Mouse (Mus musculus): Measurements from ENCODE around the gene Casq2.

Gene Casq2

DNA sequence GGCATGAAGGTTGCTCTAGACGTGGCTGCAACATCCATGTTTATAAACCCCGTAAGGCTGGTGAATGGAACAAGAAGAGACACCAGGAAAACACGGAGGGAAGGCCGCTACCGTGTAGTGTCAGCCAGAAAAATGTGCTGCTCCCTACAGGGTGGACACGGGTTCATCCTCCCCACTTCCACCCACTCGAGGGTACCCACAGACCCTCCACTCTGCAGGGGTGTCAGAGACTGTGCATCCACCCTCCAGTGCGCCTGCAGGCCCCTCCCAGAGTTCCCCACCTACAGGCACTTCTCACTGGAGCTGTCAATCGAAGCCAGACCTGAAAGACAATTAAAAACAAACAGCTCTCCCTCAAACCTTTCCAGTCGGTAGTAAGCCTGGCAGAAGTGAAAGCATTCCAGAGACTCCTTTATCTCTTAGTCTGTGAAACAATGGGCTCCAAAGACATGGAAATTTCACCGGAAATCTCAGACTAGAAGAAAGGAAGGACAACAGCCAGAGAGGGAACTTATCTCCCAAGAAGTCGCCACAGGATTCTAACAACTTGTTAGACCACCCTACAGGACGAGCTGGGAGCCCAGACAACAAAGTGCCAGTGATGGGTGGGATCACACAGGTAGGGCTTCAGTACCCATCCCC lies 2.5 kb upstream of the Casq2 start:
- DNase-seq = no peak

DNA sequence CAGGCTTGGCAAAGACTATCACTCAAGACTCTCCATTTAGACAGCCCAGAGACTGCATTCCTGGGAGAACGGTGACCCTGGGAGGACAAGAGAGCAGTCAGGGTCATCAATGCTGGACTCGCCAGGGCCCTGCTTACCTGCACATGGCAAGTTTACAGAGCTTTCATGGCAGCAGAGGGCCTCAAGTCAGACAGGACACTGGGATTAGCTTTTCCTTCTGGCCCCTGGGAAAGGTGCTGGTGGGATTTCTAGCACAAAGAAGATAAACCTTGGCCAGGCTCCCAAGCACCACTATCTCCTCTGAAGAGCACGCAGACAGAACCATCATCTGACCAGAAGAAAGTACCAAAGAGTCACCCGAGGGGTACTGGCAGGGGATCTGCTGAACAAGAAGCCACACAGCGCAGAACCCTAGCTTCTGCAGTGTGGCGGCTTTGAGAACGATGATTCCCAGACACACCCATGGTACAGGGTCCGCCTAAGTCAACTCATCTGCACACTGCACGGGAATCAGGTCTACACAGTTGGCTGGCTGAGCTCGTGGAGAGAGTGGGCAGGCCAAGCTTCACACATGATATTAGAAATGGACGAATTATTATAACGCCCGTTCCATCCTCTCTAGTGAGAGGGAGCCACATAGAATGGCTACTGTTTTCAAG lies 1.3 kb upstream of the Casq2 start:
- DNase-seq = no peak

DNA sequence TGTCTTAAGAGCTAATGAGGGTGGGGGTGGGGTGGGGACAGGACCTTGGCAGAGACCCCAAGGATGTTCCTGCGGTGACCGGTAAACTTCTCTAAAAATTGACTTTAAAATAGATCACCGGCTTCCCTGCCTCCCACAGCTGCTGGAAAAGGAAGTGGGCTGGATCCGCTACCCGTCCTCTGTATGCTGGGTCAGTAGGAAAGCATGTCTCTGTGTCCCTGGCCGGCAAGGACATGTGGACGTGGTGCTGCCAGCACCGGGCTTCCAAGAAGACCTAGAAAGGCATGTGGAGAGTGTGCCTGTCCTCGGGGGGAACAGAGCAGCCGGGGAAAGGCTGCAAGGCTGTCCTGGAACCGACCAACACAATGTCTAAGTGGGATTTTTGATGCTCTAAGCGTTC lies 496 bp upstream of the Casq2 start:
- no peak for DNase-seq

DNA sequence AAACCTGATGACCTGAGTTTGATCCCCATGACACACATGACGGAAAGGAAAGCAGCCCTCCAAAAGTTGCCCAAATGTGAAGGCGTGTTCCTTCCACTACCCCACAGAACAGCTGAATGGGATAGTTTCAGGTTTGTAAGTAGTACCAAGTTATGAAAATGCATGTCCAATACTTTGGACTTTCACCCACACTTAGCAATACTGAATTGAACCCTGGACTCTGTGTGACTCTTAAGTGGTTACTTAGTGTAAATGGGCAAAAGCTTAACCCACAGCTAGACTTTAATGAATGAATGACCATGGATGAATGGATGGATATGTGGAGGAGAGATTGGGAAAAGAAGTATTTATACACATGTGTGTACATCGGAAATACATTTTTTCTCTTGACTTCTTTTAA lies 8.6 kb downstream of the Casq2 start:
- DNase-seq = no peak

DNA sequence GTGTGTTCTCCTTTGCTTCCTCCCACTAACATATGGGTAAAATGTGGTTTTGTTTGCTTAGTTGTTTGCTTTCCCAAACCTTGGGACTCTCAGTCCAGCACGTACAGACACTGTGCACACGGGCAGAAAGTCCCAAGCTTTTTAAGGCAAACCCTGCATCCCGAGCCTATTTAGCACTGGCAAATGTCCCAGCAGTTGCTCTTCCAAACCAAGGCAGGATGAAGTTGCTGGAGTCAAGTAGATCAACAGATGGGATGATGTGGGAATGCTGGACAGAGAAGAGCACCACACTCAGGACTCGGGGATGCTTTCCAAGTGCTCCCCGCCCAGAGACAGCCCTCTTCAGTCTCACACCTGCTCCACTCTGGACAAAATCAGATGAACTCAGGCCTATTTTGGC lies 9.2 kb downstream of the Casq2 start:
- no peak for DNase-seq

DNA sequence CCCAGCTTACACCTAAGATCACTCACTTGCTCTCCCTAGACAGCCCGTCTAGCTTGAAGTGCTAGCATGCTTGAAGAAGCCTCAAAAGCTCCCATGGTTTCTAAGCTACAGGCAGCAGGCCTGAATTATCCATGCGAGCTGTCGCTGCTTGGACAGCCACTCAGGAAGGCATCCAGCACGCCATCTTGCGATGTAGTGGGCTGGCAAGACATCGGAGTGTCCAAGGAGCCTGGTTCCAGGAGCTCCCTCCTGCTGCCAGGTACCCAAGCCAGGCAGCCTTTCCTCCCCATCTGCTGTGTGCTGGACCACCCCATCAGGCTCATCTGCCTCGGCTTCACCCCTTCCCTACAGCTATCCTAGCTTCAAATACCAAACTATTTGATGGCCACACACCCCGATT lies 10.2 kb downstream of the Casq2 start:
- no peak for DNase-seq

DNA sequence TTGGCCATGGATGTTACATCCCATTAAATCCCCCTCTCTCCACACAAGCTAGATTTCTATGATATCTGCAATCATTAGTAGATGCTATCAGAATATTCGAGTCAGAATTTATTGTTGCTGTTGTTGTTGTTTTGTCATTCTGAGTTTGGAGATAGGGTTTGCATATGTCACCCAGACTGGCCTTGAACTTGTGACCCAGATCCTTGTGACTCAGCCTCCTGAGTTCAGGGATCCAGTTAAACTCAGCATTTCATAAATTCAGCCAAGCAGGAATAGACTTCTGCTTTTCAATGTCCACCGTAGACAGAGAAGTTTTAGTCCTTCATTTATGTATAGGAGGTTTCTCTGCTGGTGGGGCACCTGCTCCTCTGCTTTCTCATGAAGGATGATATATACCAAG lies 10.8 kb downstream of the Casq2 start:
- no peak for DNase-seq

DNA sequence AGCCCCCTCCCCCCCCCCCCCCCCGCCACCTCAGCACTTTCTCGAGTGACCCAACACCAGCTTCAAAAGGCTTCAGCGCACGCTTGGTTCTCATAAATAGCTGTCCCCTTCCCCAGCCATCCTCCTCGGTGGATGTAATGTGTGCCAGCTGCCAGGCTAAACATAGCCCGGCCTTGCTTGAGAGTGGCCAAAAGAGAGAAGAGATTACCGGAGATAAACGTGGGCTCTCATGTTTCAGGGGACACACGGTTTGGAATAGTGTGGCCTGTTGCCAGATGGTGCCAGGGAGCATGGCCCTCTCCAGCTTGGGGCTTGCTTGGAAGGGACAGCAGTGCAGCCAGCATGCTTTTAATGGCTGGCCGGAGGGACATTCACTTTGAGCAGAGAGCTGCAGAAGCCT lies 13.0 kb downstream of the Casq2 start:
- DNase-seq = no peak

DNA sequence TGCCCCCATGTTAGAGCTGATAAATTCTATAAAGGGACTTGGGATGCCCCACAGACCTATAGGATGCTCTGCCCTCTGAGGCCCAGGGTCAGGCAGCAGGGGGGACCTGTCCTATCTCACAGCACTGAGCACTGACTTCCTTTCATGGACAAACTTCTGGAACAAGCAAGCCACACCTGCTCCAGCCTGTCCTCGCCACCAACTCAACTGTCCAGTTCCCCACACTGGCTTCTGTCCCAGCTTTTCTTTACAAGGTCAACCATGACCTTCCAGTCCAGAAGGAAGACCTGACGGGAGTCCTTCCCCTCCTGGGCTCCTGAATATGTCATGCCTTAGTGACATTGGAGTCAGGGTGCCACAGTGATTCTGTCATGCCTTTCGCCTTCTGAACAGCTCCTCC lies 13.6 kb downstream of the Casq2 start:
- DNase-seq = no peak

DNA sequence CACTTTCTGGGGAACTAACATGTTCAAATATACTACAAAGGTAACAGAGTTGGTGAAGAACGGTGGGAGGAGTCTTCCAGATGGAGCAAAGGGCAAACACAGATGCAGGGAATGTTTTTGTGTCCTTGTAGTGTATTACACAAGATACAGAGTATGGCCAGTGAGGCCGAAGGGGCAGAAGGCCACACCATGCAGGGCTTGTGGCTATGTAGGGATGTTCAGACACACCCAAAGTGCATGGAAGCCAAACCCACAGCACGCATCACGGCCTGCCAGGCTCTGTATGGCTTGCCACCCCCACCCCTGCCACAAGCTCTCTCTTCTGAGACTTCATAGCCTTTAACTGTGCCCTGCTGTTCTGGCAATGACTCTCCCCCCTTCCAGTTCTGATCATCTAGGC lies 15.2 kb downstream of the Casq2 start:
- no peak for DNase-seq

DNA sequence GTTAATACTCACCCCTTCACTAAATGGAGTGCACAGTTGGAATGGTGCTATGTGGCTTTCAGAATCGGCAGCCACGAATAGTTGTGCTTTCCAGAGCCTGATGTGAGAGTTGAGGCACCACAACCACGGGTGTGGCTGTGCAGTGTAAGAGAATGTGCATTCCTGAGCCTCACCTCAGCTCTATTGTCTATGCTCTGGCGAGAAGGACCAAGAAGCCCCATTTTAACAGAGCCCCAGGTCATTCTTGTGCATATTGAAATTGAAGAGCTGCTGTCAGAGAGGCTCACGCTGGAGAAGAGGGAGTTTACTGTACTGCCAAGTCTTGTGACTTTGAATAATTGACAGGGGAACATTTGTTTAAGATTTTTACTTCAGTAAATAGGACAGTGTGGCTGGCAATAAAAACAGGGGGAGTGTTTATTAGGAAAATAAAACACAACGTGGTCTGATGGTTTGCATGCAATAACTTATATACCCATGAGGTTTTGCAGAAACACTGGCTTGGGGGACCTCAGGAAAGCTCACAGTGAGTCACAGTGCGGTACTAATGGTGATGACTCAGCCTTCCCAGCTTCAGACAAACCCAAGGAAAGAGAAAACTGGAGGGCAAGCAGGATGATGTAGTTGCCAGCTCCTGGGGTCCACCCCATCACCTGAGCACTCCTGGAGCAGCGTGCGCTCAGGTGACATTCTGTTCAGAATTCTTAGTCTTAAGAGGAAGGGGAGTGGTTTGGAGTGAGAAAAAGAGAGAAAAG lies 17.8 kb downstream of the Casq2 start:
- no peak for DNase-seq

DNA sequence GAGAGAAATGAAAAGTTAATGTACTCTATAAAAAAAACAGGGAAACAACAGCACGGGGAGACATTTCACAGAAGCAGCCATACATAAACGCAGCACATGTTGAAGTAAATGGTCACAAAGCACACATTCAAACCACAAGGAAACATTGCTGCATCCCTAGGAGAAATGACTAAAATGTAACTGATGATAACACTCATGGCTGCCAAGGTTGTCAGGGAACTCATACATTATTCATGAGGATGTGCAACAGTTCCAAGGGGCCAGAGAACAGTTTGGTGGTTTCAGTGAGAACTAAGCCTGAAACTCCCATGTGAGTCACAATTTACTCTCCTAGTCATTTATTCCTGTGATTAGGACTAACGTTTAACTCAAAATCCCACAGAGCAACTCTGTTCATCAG lies 22.0 kb downstream of the Casq2 start:
- DNase-seq = no peak

DNA sequence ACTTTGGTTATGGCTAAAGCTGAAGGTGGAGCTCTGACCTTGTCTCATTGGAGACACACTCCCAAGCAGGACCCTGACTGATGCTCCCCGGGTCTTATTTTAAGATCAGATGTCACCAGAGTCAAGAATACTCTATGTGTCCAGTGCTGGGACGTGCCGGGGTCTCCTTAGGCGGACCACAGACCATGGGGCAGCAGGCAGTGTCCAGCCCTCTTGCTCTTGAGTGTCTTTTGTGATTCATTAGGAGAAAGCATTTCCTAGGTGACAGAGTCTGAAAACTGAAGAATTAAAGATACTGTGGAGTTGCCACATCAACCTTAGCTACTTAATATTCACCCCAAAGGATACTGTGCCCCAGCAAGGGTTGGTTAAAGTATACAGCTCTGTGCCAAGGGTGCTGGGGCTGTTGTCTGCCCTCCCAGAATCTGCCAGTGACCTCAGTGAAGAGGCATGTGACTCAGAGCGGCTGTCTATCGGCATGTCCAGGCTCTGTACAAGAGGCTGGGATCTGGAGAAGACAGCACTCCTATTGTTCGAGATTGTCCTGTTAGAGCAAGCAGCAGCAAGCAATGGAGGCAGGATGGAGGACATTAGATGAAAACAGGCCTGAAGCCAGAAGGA lies 25.9 kb downstream of the Casq2 start:
- no peak for DNase-seq

DNA sequence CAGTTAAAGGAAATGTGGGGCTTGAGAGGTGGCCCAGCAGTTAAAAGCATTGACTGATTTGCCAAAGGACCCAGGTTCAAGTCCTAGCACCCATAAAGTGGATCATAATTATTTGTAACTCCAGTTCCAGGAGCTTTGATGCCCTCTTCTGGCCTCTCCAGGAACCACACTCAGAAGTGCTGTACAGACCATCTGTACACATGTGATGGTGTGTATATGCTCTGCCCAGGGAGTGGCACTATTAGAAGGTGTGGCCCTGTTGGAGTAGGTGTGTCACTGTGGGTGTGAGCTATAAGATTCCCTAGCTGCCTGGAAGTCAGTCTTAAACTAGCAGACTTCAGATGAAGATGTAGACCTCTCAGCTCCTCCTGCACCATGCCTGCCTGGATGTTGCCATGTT lies 34.7 kb downstream of the Casq2 start:
- no peak for DNase-seq

DNA sequence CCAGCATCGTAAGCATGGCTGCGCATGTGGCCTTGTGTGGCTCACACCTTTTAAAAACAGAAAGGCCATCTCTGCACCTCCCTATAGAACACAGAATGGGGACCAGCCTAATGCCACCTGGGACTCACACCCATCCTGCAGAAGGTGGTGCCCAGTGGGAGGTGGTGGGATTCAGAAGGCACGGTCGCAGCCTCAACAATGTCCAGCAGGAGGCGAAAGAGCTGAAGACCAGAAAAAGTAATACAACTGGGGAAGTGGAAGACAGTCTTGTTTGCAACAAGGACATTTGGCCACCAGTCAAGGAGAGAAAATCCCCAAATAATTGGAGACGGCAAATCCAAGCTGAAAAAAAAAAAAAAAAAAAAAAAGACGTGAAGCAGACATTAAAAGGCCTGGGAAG lies 35.8 kb downstream of the Casq2 start:
- DNase-seq = no peak

DNA sequence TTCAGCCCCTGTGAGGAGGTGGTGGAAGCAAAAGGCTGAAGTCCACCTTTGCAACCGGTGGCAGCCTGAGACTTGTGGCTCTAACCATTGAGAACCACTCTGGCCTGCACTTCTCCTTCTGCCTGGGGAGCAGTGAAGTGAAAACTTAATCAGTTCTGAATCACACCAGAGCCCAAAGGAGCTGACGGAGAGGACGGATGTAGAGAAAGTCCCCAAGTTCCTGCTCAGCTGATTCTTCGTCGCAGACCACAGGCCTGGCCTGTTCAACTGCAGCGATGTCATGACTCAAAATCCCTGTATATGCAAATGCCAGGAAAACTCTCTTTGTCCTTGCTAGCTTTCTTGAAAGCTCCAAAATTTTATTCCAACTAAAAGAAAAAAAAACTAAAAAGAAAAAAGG lies 37.4 kb downstream of the Casq2 start:
- no peak for DNase-seq

DNA sequence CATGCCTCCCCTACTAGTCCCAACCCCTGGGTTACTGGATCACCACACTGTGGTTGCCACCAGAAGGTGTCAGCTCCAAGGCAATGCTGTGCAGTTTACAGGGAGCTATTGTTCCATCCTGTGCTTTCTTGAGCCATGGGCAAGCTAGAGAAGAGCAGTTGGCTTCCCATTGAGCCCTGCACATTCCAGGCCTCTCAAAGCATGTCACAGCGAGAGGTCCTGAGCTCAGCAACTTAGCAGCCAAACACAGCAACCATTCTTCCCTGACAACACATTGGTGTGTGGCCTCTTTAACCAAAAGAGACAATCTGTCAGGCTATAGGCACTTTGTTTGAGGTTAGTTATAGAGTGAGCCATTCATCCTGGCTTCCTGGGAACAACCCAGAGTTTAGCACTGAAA lies 39.3 kb downstream of the Casq2 start:
- DNase-seq = no peak

DNA sequence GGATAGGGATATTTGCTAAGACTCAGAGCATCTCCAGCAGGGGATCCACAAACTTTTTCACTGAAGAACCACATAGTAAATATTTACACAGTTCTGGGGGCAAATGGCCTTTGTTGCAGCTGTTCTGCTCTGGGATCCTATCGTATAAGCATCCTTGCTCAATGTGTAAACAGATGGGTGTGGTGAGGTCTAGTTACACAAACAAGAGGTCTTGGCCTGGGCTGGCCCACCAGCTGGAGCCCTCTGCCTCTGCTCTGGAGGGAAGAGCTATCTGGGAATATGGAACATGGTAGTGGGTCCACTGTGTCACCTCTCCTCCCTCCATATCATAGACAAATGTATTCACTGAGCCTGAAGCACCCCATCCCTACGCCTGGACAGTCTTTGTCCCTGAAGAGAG lies 40.9 kb downstream of the Casq2 start:
- DNase-seq = no peak

DNA sequence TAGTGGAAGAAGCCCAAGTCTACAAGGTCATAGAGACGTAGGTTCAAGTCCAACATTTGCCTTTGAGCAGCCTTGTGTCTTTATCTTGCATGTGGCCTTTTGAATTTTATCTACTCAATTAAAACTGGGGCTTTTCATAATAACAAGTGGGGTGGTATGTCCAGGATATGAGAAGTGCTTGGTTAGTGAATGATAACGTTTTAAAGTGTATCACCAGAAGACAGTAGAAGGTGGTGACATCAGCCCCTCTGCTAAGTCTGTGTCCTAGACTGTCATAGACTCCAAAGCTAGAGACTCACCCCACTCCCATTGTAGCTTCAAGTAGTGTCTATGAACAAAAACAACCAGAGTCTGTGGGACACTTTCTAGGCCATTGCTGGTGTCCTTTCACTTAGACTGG lies 42.0 kb downstream of the Casq2 start:
- no peak for DNase-seq

DNA sequence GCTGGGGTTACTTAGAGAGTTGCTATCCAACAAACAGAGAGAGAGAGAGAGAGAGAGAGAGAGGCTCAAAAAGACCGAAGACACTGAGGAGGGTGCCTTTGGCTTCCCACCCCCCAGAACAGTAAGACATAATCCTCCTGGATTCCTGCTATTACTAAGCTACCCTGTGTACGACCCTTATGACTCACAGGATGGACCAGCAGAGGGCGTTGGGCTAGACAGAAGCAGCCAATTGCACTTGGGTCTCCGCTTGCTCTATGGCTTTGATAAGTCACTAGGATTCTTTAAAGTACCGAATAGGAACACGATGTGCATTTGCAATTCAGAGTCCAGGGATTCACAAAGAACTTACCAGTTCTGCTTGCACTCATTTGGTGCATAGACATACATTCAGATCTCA lies 44.3 kb downstream of the Casq2 start:
- no peak for DNase-seq

DNA sequence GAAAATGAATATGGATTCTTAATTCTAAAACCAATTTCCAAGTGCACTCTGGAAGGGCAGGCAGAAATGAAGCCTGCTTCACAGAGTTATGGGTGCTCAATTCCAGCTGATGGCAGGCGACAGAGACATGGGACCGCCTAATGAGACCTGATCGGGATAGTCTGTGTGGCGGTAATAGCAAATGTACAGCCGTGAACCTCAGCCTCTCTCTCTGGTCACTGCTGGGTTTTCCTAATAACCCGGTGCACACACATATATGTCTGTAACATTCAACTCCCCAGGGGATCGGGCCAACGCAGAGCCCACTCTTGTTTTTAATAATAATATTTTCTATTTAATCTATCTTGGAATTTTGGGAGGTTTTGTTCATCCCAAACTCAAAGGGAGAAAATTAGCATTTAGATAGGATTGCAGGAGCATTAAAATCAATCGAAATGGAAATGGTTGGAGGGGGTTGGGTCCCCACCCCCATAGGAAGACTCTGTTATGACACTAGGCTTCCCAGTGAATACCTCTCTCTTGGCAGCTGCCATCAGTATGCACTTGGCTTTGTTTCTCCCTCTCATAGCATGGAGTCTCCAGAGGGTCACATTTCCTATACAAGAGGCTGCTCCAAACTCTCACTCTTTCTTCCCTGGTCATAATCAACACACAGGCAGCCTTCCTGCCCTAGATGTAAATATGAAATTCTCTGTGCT lies 45.6 kb downstream of the Casq2 start:
- no peak for DNase-seq

DNA sequence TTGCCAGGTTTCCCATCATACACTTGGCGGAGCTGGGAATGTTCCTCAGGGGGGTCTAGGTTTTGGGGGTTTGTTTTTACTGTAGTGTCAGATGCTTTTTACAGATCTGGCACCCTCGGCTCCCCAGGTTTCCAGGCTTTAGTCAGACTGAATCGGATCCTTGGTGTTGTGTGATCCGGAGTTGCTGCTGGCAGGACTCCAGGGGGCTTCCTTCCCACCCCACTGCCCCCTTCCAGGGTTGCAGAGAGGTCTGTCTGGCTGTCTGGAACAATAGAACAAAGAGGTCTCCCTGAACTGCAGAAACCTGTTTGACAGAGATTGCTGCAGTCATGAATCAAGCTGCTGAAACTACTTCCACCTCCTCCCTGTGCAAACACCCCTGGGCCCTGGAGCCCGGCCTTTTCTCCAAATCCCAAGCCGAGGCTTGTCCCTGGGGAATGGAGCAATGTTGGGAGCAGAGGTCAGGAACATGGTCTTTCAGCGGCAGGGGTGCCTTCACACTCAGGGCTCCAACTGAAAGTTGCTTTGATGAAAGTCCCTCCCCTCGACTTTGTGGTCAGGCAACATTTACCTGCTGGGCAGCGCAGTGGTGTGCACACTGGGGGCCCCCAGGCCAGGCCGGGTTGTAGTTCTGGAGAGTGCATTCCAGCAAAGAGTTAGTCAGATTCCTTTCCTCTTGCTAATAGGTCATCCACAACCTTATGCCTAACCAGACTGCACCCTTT lies 49.3 kb downstream of the Casq2 start:
- DNase-seq = no peak

DNA sequence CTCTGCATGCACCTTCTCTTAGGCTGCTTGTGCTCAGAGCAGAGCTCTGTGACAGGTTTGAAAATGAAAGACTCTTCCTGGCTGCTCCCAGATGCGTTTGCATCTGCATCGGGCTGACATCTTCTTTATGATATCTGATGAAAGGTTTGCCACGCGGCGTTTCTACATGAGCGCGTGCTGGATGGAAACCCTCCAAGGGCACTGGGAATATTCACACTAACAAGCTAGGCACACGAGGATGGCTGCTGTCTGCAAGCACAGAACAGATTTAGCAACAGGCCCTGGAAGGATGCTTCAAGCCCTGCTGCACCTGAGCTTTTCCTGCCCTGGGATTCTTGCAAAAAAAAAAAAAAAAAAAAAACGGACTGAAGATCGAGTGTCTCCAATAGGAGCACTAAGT lies 50.9 kb downstream of the Casq2 start:
- no peak for DNase-seq

Data from B cell, adult 2 months (primary cell).